Mouse (Mus musculus): ENCODE measurements around the gene Hoxc4.

Gene Hoxc4

DNA sequence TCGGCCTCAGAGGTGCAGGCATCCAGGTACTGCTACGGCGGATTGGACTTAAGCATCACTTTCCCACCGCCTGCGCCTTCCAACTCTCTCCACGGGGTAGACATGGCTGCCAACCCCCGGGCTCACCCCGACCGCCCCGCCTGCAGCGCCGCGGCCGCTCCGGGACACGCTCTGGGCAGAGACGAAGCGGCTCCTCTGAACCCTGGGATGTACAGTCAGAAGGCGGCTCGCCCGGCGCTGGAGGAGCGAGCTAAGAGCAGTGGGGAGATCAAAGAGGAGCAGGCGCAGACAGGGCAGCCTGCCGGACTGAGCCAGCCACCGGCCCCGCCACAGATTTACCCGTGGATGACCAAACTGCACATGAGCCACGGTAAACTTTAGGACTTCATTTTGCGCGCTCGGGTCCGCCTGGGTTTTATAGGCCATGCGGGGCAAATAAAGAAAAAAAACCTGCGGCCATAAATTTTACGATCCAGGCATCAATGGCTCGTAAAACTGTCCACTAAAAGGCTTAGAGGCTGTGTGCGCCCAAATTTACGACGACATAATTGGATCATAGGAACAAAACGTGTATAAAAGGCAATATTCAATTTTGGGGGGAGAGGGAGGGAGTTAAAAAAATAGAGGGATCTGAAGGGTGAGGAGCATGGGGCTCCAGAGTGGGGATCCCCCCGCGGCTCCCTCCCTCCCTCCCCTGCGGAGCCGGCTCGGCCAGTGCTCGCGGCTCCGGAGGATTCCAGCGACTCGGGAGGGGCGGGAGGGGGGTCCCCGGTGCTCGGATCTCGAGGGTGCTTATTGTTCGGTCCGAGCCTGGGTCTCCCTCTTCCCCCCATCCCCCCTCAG lies 4.3 kb upstream of the Hoxc4 start:
- peak; percentile 41 for DNase-seq

DNA sequence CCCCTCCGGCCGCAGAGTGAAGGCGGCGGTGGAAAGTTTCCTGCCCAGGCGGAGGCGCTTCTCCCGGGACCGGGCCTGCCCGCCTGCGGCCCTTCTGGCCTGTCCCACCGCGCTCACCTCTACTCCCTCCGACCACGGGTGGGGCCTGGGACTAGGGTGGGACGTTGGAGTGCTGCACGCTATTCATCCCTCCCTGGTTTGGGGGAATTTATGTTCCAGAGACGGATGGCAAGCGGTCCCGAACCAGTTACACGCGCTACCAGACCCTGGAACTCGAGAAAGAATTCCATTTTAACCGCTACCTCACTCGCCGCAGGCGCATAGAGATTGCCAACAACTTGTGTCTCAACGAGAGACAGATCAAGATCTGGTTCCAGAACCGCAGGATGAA lies 3.7 kb upstream of the Hoxc4 start:
- DNase-seq, result no peak

DNA sequence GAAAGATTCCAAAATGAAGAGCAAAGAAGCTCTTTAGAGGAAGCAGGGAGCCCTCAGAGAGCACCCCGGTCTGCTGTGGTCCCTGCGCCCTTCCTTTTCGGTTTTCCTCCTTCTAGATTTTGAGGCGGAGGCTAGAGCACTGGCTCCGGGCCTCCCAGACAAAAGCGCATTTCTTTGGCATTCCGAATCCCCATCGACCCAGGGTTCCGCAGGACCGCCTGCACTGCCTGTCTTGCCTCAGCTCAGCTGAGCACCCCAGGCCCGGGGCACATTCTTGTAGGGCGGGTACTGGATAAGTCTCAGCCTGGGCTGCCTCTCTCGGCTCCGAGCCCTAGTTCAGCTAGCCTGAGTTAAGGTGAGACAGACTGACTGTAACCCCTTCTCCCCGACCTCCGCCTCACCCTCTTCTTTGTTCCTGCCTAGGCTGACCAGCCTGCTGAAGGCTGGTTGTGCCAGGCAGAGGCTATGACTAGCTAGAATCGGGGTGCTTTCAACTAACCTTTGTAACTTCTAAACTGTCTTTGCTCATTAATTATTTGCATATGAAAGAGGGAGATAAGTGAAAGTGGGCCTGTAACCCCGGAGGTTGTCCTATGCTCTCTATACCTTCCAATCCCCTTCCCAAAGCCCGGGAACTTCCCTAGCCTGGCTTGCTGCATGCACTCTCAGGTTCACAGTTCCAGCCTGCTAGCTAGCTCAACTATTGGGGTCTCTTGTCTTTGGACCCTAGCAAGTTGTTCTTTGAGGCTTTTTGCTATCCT lies 3.1 kb upstream of the Hoxc4 start:
- DNase-seq, result no peak

DNA sequence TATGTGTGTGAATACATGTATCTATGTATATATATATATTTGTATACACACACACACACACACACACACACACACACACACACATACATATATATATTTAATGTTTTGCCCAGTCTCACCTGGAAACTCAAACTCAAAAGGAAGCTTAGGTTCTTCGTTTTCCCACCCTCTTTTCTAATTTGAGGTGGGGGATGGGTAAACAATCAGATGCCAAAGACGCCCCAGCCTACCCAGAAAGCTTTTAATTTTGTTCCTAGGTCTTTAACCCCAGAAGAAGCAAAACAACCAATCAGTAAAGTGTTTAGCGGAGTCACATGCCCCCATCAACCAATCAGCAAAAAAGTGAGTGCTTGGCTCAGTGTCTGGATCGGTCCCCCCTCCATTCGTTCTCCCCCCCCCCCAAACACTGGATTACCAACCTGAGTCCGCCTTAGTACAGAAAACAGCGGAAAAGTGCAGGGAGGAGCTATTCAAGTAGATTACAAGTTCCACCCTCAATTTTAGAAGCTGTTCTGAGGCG lies 2.2 kb downstream of the Hoxc4 start:
- DNase-seq, result no peak

DNA sequence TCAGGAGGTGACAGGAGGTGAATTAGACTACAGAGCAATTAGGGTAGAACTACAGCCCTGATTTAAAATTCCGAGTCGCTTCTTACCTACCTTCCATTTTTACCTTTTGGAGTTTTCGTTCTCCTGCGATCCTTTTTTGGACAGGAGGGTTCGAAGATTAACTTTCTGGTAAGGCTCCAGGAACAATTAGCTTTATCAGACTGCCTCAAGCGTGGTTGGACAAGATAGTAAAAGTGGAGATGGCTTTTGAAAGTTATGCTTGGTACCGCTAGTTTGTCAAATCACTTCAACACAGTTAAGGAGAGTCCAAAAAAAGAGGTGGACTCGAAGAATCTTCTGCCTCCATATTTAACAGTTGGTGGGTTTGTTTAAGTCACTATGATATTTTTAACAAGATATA lies 2.8 kb downstream of the Hoxc4 start:
- no peak for DNase-seq

DNA sequence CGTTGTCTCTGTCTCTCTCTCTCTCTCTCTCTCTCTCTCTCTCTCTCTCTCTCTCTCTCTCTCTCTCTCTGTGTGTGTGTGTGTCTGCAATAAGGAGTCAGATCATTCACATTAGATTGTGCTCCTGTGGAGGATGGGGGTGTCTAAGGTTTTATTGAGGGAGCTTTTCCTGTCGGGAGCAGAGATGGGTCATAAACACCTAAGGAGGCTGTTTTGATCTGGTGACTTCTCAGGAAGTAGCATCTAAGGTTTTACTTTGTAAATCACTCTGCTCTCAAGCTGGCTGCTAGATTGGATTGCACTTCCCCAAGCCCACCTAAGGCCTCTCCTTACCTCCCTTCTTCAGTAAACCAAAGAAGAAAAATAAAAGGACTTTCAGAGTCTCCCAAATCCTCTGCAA lies 5.4 kb downstream of the Hoxc4 start:
- no peak for DNase-seq

DNA sequence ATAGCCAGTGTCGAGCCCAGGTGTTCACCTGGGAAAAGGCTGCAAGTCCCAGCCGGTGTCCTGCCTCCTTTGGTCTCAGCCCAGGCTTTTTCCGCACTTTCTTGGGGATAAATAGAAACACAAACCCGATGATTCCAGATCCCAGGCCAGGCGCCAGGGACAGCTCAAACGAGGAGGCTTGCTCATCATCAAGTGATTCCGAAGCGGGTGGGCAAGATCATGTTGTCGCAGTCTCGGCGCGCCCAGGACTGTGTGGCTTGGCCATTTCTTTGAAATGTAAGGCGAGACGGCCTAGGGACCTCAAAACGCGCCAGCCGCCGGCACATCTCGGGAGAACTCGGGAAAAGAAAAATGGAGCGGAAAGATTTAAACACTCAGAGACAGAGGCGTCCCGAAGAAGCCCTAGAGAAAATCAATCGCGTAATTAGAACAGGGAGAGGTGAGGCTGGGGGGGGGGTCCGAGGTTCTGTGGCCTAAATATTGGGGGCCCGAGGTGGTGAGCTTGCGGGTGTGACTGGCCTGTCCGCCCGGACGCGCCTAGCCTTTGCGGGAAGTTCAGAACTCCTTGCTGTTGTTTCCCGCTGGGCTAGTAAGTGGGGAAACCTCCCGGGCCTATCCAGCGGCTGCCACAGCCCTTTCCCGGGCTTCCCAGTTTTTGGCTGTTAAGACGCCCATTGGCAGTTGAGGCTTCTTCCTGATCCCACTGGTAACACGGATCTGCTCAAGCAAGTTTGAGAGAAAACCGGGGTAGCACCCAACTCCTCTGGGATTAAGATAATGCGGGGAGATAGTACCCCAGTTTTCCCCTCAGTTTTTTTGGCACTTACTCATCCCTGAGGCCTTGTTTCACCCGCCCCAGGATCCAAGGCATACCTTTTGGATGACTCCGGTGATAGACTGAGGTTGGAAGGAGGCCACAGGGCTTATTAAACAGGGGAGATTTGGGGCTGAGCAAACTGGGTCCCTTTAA lies 8.8 kb downstream of the Hoxc4 start:
- DNase-seq, result no peak

DNA sequence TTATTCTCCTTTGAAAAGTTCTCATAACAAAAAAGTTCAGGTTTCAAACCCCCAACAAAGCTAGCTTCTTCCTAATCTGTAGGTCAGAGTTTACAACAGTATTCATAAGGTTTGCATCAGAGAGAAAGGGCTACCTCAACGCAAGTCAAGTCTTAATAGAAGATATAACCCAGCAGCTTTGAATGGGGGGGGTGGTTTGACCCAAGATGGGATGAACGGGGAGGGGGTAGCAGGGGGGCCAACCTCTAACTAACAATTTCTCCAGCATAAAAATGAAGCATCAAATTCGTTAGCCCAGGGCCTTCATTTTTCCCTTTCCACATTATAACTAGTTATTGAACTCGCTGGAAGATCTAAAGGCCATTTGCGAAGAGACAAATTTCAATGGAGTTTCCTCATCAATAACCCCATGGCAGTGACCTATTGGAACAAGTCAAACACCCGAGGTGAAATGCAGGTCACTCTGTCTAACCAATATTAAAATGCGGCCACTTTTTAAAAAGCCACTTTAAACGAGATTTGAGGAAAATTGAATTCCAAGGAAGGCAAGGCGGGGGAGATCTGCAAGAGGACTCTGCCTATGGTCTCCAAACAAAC lies 10.3 kb downstream of the Hoxc4 start:
- DNase-seq, result no peak

DNA sequence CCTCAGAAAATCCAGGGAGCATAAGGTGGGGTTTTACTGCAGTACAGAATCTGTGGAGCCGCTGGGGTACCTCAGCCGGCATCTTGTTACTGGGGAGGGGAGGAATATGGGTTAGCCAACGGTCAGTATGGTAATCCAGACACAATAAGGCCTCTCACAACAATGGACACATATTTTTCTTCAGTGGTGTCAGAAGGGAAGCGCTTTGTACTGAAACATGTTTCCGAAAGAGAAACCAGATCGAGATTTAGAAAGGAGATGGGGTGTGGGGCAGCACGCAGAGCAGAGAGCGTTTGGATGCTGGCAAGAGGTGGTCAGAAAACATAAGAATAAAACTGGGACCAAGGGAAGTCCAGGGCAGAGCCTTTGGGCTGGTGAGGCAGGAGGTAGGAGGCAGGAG lies 11.4 kb downstream of the Hoxc4 start:
- no peak for DNase-seq

DNA sequence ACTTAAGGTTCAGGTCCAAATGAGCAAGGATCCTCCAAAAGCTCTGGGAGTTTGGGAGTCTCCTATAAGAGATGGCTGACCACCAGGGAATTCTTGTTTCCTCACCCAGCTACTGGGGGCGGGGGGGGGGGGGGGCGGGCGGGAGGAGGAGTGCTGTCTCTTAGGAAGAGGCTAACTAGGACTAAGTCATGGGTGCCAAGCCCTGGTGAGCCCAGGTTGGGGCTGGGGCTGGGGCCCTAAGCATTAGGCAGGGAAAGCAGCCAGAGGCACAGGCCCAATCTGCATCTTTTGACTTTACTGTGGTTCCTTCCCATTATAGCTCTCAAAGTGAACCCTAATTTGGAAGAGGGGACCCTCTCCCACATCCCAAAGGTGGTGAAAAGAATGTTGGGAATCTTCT lies 13.4 kb downstream of the Hoxc4 start:
- DNase-seq, result no peak

DNA sequence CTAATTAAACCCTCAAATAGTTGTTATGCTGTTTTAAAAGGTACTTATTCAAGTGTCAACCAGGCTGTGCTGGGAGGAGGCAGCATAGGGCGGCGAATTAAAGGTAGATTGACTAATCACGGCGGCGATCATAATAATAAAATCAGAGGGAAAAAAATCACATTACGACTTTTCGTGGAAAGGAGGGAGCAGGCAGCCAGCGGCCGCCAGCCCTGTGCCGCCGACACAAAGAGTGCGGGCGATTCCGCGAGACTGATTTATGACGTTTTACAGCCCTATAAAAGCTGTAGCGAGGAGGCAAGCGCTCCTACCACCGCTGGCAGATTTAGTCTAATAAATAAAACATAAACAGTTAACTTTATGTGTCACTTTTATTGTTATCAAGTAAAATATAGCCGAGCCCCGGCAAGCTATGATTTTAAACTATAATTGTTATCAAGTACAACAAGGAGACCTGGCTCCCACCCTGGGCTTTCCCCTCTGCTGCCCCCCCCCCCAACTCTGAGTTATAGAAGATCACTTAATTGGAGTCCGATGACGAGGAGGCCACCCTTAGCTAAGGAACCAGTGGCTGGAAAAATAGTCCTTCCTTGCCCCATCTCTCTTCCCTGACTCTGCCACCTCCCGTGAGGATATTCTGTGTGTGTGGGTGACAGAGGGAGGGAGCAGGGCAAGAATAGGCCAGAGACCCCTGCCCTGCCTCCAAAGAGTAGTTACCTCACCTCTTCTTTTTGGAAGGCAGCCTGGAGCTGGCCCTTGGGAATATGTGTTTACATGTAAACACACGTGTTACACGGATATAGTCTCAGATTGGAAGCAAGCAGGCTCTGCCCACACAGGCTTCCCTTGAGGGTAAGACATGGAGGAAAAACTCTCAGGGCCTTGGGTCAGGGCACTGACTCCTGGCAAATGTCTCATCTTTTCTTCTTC lies 14.2 kb downstream of the Hoxc4 start:
- DNase-seq, result no peak

DNA sequence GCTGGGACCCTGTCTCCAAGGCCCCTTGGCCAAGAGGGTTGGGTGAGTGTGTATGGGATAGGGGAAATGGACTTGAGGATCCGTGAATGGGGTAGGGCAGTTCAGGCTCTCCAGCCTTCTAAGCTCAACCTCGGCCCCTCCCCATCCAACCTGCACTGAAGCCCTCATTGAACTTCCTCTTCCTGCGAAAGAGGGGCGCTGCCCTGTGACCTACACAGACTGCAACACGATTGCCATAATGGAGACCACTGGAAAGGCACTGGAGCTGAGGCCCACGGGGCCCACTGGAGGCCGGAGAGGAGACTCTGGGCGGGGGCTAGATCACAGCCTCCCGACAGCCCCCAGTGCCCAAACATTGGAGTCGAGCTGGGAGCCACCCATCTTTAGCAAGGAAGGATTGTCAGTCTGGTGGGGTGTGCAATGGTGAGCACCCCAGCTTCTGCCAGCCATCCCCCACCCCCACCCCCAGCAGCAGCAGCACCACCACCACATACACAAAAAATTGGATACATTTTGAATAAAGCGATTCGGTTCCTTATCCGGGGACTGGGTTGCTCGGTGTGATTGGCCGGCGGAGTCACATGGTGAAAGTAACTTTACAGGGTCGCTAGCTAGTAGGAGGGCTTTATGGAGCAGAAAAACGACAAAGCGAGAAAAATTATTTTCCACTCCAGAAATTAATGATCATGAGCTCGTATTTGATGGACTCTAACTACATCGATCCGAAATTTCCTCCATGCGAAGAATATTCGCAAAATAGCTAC lies 15.5 kb downstream of the Hoxc4 start:
- DNase-seq, result no peak

DNA sequence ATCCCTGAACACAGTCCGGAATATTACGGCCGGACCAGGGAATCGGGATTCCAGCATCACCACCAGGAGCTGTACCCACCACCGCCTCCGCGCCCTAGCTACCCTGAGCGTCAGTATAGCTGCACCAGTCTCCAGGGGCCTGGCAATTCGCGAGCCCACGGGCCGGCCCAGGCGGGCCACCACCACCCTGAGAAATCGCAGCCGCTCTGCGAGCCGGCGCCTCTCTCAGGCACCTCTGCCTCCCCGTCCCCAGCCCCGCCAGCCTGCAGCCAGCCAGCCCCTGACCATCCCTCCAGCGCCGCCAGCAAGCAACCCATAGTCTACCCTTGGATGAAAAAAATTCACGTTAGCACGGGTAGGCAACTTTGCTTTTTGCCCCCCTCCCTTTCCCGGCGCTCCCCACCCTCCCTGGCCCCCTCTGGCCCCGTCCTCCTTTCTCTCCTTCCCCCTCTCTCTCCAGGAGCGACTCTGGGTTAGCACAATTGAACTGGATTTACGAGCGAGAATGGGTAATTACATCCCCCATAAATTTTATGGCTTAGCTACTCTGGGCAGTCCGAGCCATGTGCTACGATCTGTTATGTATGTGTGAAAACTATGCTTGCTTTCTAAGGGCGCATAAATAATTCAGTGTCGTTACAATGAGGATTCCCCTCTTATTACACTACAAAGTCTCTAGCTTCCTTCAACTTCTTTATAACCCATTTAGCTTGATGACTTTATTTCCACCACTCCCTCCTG lies 16.2 kb downstream of the Hoxc4 start:
- no peak for DNase-seq

DNA sequence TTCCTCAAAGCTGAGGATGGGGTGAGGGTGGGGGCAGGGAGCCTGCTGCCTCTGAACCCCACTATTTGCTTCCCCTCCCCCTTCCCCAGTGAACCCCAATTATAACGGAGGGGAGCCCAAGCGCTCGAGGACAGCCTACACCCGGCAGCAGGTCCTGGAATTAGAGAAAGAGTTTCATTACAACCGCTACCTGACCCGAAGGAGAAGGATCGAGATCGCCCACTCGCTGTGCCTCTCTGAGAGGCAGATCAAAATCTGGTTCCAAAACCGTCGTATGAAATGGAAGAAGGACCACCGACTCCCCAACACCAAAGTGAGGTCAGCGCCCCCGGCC lies 16.8 kb downstream of the Hoxc4 start:
- no peak for DNase-seq

DNA sequence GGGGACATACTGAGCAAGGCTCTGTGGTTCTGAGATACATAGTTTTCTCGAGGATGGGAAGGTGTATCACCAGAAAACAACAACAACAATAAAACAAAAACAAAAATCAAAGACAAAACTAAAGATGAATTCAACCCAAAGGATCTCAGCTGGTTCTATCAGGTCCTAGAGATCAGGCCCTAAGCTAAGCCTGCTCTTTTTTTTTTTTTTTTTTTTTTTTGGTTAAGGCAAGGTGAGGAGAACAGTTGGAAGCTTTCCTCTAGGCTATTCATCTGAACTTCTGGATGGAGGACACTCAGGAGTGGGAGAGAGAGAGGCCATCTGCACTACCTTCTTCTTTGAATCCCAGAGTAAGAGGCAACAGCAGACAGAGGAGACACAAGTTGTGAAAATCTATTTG lies 18.8 kb downstream of the Hoxc4 start:
- DNase-seq, result no peak

DNA sequence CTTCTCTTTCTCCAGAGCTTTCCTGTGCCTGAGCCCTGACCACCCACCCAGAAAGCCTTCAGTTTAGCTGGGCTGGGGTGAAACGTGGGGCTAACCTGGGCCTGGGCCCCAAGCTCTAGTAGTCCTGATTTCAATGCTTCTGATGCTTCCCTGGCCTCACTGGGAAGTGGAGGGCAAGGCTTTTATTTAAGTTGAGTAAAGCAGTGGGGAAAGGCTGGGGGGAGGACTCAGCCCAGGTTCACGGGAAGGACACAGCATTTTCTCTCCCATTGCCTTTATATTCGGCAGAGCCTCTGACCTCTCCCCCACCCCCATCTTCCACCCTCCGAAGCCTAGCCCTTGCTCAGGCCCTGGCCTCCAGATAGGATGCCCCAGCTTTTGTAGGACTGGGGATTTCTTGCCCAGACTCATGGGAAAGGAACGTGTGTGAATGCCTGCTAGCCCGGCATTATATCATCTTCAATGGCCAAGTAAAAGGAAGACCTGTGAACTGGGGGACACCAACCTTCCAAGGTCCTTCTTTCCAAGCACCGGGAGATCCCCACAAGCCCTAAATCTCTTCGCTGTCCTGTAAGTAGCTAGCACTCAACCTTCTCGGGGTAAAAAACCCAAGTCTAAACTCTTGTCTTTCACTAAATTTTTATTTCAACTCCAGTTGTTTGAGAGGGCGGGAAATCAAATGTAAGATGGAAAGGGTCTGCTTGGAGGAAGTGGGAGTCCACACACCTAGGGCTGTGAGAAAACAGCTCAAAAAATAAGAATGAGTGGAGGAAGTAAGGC lies 20.2 kb downstream of the Hoxc4 start:
- DNase-seq, result no peak

DNA sequence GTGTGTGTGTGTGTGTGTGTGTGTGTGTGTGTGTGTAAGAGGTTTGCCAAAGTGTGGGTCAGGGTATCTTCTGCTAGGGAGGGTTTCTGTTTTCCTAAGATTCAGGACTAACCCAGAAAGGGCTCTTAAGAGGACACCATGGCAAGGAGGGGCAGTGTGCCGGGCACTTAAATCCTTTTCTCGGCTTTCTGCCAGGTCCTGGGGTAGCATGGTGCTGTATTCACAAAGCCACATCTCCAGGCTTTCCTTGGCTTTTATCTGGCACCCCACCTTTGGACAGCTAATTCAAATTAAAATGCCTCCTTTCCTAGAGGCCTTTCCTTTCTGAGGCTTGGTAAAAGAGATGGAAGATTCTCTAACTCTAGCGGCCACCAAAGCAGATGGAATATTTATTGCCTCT lies 20.9 kb downstream of the Hoxc4 start:
- DNase-seq, result no peak

DNA sequence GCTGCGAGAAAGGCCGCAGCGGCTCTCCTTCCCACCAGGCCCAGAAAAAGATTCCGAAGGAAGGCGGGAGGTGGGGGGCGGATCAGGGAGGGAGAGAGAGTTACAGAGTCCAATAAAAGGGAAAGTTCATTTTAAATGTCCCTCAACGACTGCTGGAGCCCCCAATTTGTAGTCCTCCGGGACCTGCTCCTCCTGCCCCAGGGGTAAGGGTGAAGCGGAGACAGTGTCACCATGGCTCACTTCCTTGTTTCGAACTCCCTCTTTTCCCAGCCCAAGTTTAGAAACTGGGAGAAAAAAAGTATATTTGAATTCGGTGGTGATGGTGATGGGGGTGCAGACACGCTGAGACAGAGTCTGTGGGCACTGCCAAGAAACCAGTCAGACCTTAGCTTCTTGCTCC lies 21.9 kb downstream of the Hoxc4 start:
- no peak for DNase-seq

DNA sequence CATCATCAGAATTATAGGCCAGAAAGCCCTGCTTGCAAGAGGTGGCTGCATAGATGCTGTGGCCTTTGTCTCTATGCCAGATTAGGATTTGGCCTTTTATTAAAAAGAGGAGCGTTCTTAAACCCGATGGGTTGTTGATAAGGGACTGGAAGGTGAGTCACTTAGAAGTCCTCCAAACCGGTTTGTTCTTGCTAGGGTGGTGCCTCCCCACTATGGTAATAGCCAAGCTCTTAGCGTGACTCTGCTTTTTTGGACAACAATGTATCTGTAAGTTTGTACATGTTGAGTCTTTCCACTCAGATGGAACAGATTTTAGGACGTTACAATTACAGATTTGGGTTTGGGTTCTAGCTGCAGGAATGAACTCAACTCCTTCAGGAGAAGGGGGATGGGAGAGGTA lies 22.9 kb downstream of the Hoxc4 start:
- DNase-seq, result no peak

Data from kidney, adult 11 months (tissue).